Mouse (Mus musculus) large intestine, adult 2 months (tissue): ENCODE measurements around the gene Traf4. TPM values are rescaled to one million over a fixed set of nuclear protein-coding genes. Genes with fewer than 3 reads are reported as not detected.
"Not testable (repeated sequence)": the region's sequence is repeated elsewhere in the genome, so short reads cannot be mapped to it uniquely, and the experiment has no call there.

Experiments used
- DNase-seq: peaks from one replicate; pipeline ENCODE4 v3.0.0-alpha.2; 2012; ENCODE audit warnings: low read depth, low spot score
- WGBS: fragments of 180-500 bp; shearing (Covaris S2); methylation state at CpG from one replicate; pipeline ENCODE4 v1.1.7; 2018; 5-methylcytosine and 5-hydroxymethylcytosine counted together
- polyA plus RNA-seq: library from polyadenylated mRNA; depleted of rRNA; stranded (reverse); fragments of >200 nt; gene quantifications from 2 replicates; pipeline ENCODE4 v1.2.3, GENCODE M21; 2012

Gene Traf4
- polyA plus RNA-seq, 1 experiment = 68.9 TPM

DNA sequence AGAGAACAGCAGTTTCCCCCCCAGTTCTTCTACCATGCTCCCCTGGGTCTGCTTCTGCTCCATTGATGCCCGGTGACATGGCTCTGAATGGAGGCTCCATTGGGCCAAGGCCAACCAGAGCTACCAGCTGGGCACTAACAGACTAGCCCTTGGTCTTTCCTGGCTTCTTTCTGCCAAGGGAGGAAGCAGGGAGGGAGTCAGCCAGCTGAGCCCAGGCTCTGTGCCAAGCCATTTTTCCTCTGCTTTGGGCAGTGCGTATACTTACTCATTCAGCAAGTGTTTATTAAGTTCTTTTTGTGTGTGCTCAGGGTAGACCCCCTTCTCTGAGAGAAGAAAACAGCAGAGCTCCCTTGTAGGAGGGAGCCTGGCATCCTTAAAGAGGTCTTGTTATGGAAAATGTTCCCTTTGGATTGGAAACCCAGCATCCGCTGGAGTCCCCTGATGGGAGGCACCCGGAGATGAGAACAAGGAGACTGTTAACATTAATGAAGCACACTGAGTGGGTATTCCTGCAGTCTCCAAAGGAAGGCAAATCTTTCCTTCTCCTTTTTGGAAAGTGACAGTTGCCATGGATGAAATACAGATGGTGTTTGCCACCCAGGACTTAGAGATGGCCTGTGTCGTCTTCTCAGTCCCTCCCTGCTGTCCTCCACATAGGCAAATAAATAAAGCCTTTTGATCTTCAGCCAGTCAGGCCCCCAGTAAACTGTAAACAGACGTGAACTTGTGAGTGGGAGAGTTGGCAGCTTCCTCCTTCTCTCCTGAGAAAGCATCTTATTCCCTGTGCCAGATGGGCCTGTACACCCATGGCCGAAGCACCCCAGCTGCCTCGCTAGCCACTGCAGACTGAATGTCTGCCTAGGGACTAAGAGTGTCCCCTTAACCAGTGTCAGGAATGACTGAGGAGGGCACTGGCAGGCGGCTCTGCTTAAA, 12.8 kb downstream of the Traf4 start:
- no peak for DNase-seq

GRCm38 (mm10) chr11:78151161-78151560, 14.2 kb downstream of the Traf4 start:
- WGBS = 36% methylated on average over 1 of the region's 1 CpGs
- DNase-seq = no peak

More for the DNA sequence above, 12.8 kb downstream of the Traf4 start:
- 61% methylated on average over 9 of the region's 9 CpGs for WGBS

GRCm38 (mm10) chr11:78146707-78147543, 18.5 kb downstream of the Traf4 start:
- no peak for DNase-seq
- 73% methylated on average over 6 of the region's 6 CpGs for WGBS

GRCm38 (mm10) chr11:78146168-78146567, 19.2 kb downstream of the Traf4 start:
- 68% methylated on average over 5 of the region's 5 CpGs for whole genome bisulfite sequencing
- no peak for DNase-seq

DNA sequence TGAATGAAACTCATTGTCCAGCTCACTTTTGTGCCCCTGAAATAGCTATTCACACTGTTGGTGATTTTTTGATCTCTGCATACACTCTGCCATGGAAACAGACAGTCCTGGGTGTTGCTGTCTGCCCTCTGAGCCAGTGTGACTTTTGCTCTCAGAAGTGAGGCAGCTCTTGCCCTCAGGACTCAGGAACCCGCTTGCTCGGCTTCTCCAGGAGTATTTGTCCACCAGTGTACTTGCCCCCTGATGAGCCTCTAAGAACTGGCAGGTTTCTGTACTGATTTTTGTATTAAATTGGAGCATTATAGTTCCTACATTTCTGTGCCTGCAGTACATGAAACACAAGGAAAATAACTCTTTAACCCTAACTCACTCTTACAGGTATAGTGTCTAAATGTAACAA, 21.9 kb downstream of the Traf4 start:
- 91% methylated on average over 2 of the region's 2 CpGs for WGBS
- DNase-seq = no peak

- no peak for DNase-seq
- 78% methylated on average over 5 of the region's 5 CpGs for WGBS
These were observed 24.7 kb downstream of the Traf4 start for GRCm38 (mm10) chr11:78140665-78141064.

- WGBS = 92% methylated on average over 3 of the region's 3 CpGs
- DNase-seq = no peak
These were observed 27.4 kb downstream of the Traf4 start for GRCm38 (mm10) chr11:78138023-78138422.

DNA sequence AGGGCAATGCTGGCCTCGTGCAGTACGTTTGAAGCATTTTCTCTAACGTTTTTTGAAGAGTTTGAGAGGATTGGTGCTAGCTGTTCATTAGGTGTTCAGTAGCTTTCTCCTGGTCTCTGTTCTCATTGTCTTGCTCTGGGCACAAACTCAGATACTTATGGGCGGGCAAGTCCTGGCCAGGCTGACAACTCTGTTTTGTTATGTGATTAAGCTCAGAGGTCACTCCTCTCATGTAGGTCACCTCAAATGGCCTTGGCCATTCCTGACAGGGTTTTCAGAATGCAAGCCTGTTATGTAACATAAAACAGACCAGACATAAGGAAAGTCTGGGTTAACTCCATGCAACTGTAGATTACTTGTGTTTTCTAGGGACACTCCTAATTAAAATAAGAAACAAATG, 27.8 kb downstream of the Traf4 start:
- DNase-seq = no peak
- 79% methylated on average over 4 of the region's 4 CpGs for WGBS

DNA sequence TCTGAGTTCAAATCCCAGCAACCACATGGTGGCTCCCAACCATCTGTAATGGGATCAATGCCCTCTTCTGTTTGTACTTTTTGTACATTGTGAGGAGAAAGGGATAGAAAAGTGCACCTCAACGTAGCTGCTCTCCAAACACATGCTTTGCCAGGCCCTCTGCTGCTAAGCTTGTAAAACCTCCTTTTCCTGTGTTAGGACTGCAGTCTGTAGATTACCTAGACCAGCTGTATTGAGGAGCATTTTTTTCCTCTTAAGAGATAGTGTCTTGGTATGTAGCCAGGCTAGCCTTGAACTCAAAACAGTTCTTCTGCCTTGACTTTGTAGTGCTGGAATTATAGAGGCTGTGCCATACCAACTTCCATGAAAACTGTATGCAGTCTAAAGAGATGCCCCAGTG, 29.3 kb downstream of the Traf4 start:
- DNase-seq = no peak
- 47% methylated on average over 1 of the region's 1 CpGs for WGBS

DNA sequence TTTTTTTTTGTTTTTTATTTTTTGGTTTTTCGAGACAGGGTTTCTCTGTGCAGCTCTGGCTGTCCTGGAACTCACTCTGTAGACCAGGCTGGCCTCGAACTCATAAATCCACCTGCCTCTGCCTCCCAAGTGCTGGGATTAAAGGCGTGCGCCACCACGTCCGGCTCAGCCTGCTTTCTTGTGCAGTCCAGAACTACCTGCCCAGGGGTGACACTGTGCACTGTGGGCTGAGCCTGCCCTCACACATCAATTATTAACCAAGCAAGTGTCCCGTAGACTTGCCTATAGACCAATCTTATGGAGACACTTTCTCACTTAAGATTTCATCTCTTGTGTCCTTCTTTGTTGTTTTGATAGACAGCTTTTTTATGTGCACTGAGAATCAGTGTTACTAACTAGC, 30.1 kb downstream of the Traf4 start:
- not testable (repeated sequence) for DNase-seq
- WGBS = 44% methylated on average over 7 of the region's 7 CpGs

- 62% methylated on average over 3 of the region's 3 CpGs for WGBS
- DNase-seq = no peak
These were observed 31.0 kb downstream of the Traf4 start for GRCm38 (mm10) chr11:78134344-78134743.

GRCm38 (mm10) chr11:78133915-78134314, 31.5 kb downstream of the Traf4 start:
- no peak for DNase-seq
- 80% methylated on average over 6 of the region's 6 CpGs for WGBS

DNA sequence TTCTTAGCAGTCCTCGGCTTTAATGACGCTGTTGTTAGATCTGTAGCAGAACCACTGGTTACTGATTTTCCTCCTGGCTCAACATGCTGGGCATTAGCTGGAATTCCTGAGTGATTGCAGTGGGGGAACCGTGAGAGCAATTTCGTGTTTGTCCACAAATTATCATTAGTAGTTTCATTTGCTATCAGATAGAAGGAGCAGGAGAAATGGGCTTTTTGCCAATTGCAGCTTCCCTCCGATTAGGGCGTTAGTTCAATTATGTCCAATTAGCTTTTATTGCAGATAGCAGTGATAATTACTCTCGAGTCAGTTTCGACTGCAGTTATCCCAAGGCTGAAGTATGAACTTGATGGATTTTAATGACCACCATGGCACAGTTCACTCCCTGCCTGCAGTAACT, 35.9 kb downstream of the Traf4 start:
- WGBS = 51% methylated on average over 8 of the region's 8 CpGs
- DNase-seq = no peak

GRCm38 (mm10) chr11:78126739-78127138, 38.6 kb downstream of the Traf4 start:
- WGBS = 51% methylated on average over 4 of the region's 4 CpGs
- no peak for DNase-seq

DNA sequence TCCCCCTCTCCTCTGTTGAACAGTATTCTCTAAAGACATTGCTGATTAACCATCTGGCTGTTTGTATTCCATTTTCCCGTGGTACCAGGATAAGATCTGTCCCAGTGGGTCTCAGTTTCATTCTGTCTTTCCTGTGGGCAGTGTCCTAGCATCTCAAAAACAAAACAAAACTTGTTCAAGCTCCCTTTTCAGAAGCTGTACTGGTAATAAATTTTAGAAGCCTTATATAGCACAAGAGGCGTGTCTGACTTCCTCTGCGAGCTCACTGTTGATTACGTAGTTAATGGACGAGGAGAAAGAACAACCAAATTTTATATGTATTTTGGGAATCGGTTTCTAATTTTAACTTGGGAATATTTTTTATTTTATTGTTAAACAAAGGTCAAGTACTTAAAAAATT, 39.7 kb downstream of the Traf4 start:
- 19% methylated on average over 6 of the region's 6 CpGs for whole genome bisulfite sequencing
- DNase-seq = no peak

- DNase-seq = no peak
These were observed 41.6 kb downstream of the Traf4 start for GRCm38 (mm10) chr11:78123782-78124181.

- 87% methylated on average over 4 of the region's 4 CpGs for WGBS
- no peak for DNase-seq
These were observed 42.6 kb downstream of the Traf4 start for GRCm38 (mm10) chr11:78122815-78123214.

DNA sequence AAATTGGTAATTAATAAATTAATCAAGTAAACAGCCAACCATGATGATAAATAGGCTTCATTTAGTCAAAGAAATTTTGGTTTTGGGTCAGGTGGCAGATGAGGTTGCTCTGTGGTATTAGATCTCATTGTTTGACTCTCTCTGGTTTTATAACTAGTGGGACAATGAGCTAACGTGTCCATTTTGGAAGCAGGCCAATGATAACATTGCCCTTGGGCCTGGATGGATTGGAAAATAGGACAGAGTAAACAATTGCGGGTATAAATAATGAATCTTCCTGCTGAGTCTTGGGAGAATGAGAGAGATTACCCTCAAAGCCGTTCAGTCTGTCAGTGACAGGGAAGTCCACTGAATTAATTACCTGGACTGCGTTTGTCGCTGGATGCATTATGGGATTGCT, 44.2 kb downstream of the Traf4 start:
- no peak for DNase-seq
- WGBS = 32% methylated on average over 5 of the region's 5 CpGs

- 75% methylated on average over 8 of the region's 8 CpGs for WGBS
- DNase-seq = no peak
These were observed 45.5 kb downstream of the Traf4 start for GRCm38 (mm10) chr11:78119898-78120297.

DNA sequence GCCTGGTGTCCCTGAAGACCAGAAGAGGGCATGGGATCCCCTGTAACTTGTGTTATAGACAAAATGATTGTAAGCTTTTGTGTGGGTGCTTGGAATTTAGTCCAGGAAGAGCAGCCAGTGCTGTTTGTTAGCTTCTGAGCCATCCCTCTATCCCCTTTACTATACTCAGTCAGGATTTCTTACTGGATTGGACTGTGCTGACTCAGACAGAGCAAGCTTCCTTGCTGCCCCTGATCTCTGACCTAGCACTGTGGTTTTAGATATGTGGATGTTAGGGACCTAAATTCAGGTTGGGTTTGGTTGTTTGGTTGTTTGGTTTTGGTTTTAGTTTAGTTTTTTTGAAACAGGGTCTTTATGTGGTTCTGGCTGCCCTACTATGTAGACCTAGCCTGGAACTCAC, 46.9 kb downstream of the Traf4 start:
- no peak for DNase-seq

DNA sequence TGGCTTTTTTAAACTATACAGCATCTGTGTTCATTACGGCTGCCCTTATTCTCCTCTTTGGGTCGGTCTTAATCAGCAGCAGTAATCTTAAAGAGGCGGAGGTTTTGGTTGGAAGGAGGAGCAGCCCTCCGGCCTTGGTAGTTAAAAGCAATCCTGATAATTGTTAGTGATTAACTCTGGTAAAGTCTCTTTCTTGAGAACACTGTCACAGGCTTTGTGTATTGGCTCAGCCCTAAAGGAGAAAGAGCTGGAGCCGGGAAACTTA, 49.3 kb downstream of the Traf4 start:
- no peak for DNase-seq

More for the DNA sequence above, 49.3 kb downstream of the Traf4 start:
- 31% methylated on average over 5 of the region's 5 CpGs for WGBS
